Mouse (Mus musculus): Measurements from ENCODE around the gene Pdk1.

- TF ChIP-seq CTCF (IDR thresholded peaks at IDR 0.05 in 2 of 3, conservative IDR thresholded peaks at IDR 0.05 in 1 of 3; ENCODE audit: control insufficient read depth in 1 of 3, insufficient read depth in 1 of 3, low read depth in 2 of 3, low read length in 3 of 3, poor library complexity in 1 of 3, severe bottlenecking in 1 of 3) = no peak
- no peak for TF ChIP-seq UBTF (IDR thresholded peaks at IDR 0.05; ENCODE audit: borderline replicate concordance, insufficient read depth, low read depth, low read length)
These were observed 674 bp downstream of the Pdk1 start for GRCm38 (mm10) chr2:71873474-71874322.

All from MEL (cell line).